Mouse (Mus musculus) testis, adult 2 months (tissue): ENCODE data around the gene 1700003H04Rik.

Source experiments
- CTCF ChIP-seq: fragments of 200-500 bp; IDR thresholded peaks from 2 replicates; pipeline ENCODE4 v1.5.1; 2012; ENCODE audit warnings: low read depth, mild to moderate bottlenecking, inconsistent platforms, low read length, moderate library complexity; ENCODE audit not compliant: control insufficient read depth, insufficient read depth, insufficient replicate concordance
- POLR2A ChIP-seq: fragments of 200-500 bp; IDR thresholded peaks from 2 replicates; pipeline ENCODE4 v1.6.1; 2012; ENCODE audit warnings: low read depth, mild to moderate bottlenecking, inconsistent platforms, low read length, moderate library complexity; ENCODE audit not compliant: control insufficient read depth

DNA sequence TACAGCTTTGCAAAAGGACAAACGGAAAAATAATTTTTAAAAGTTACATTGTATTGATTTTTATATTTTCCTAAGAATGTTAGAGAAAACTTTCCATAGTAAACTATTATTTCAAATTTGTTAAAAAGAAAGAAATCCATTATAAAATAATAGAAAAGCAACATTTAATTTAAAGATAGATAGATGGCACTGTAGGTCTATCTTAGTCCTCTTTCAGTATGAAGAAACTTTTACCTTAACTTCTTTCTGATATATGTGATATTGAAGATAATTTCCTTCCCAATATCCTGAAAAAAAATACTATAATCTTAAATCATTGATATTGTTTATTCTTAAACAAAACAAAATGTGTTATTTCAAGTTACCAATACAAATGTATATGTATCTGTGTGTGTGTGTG lies 24.6 kb upstream of the 1700003H04Rik start:
- TF ChIP-seq POLR2A (no peak), CTCF (no peak)
